Mouse (Mus musculus) mesoderm, embryonic 11.5 days (tissue): Measurements from ENCODE around the gene Rpl41.
"Not testable (repeated sequence)": the region's sequence is repeated elsewhere in the genome, so short reads cannot be mapped to it uniquely, and the experiment has no call there.

Experiments used
- DNase-seq: peaks from one replicate; pipeline ENCODE4 v3.0.0-alpha.2; 2012; ENCODE audit warnings: low read depth, low spot score

The Rpl41 gene

DNA sequence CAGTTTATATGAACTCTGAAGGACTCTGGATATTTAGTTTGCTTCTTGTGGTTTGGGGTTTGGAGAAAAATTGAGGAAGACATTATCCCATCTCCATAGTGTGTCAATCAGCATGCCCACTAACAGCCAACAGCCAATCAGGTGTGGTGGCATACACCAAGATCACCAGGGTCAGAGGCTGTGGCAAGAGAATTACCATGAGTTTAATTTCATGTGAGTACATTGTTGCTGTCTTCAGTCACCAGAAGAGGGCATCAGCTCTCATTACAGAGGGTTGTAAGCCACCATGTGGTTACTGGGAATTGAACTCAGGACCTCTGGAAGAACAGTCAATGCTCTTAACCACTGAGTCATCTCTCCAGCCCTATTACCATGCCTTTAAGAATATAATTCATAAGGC is 7.2 kb upstream of the Rpl41 start:
- DNase-seq: no peak

DNA sequence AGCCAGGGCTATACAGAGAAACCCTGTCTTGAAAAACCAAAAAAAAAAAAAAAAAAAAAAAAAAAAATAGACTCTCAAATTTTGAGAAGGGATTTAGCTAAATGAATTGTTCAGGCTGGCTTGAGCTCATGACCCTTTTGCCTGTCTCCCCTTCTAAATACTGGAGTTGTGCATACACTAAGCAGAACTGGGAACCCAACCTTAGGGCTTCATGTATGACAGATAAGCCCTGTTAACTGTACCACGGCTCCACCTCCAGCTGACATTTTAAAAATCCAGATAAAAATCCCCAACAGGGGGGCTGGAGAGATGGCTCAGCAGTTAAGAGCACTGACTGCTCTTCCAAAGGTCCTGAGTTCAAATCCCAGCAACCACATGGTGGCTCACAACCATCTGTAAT is 6.5 kb upstream of the Rpl41 start:
- not testable (repeated sequence) for DNase-seq

DNA sequence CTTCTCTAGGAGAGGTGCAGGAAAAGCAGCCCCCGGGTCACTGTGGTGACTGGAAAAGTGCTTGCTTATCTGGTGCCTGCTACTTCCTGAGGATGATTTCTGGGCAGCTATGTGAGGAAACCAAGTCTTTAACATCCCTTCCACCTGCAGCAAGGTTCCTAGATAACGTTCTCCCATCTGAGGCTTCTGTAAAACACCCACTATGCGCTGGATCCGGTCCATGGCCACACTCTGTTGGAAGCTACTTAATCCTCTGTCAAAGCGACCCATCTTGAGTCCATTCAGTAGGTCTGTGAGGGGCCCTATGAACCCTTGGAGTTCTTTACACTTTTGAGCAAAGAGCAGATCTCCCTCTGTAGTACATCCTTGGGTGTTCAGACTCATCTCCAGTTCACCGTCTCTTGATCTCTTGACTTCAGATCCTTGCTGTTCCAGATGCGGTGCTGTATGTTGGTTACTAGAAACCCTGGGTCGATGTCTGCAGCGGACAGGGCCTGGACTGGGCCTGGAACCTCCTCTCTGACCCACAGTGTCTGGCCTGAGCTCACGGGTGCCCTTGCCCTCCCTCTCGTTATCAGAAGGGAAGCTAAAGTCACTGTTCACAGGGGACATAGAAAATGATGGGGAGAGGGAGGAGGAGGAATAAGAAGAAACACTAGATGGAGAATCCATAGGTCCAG is 1.2 kb upstream of the Rpl41 start:
- DNase-seq: not testable (repeated sequence)

DNA sequence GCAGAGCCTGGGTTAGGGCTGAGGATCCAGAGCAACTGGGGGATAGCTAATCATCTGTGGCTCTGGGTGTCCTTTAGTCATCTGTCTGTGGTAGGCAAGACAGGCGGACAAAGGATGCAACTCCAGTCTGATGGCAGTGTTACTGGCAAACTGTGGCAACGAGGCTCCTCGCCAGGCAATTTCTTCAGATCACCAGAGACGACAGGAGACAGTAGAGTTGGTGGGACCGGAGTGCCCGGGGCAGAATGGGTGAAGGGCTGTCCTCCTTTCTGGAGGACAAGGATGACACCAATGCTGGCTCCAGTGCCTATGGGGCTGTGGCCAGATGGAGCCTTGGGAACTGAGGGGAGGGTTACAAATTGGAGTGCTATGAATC is 565 bp upstream of the Rpl41 start:
- DNase-seq: not testable (repeated sequence)

DNA sequence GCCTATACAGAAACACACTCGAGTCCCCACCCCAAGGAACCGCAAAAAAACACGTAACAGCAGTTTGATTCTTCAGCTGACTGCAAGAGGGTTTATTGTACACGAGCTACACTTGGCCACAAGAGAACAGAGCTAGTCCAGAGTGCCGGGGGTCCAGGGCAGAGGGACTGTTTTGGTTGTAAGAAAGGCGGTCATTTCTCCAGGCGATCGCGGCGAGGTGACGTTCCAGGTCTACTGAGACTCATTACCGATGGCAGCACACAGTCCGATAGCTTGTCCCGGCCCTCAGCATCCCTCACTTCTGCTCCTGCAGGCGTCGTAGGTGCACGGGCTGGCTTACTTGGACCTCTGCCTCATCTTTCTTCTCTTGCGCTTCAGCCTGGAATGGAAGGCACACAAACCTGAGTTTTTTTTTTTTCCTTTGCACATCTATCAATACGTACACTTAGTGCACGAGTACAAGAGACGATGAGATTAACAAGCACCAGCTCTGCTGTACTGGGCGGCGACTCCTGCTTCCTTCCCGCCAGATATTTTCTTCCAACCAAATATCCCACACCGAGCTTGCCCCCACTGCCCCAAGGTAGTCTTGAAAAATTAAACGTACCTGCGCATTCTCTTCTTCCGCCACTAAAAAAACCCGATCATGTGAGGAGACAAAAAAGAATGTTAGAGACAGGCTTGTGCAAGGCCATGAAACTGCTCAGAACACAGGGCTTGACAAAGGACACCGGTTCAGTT is 884 bp downstream of the Rpl41 start:
- not testable (repeated sequence) for DNase-seq

DNA sequence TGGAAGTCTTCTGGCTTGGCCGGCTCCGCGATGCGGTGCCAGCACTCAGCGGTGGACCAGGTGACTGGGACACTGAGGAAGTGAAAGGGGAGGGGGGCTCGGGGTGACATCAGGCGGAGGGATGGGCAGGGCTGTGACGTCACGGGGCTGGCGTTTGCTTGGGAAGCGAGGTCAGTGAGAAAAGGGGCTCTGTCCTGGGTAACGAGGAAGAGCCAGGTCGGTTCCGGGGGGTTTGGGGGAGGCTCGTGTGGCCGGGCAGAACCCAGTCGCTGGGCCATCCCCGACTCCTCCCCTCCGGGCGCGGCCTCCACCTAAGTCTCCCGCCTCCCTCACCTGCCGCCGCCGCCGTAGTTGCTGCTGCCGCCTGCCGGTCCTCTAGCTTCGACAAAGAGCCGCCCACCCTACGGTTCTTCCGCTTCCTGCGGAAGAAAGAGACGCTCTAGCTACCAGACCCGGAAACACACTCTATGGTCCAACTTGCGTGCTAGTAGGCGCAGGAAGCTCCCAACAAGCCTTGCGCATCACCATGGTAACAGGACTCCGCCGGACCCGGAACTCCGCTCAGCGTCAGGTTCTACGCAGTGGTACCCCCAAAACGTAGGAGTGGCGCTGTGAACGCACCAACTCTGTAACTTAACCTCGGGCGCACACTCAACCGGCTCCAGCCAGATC is 1.6 kb downstream of the Rpl41 start, which contains the start of gene Zc3h10:
TSS of gene Zc3h10 (minus strand) at position 414 of the 672 bp plus-strand sequence.
- peak; percentile 97 for DNase-seq

DNA sequence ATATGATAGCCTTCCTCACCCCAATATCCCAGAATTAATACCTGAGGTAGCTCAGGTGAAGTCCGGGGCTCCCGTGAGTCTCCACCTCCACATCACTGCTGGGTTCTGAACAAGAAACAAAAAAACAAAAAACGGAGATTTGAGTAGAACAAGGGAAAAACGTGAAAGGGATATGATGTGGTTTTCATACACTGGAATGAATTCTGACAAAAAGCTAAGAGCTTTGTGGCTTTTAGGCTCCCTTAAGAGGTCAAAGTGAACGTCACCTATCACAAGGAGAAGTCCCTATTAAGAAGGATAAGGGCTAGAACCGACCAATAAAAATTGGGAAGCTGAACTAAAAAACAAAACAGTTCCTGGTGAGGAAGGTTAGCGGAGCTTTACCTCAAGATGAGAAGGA is 2.3 kb downstream of the Rpl41 start:
- DNase-seq: no peak

DNA sequence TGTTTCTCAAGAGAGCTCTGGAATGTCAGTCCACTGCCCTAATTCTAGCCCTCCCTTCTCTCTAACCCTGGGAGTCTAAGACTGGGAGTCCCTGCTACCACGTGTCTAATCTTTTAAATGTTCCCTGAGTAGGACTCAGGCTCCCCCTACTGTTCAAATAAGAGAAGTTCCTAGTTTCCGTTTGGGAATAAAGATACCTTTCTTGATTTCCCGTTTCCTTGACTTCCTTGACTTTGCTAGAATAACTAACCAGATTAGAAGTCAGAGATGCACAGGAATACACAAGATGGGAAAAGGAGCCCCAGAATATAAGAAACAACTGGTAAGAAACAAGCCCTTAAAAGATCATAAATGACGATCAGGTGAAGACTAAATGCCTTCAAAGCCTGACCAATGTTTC is 2.7 kb downstream of the Rpl41 start:
- DNase-seq: peak; percentile 79

DNA sequence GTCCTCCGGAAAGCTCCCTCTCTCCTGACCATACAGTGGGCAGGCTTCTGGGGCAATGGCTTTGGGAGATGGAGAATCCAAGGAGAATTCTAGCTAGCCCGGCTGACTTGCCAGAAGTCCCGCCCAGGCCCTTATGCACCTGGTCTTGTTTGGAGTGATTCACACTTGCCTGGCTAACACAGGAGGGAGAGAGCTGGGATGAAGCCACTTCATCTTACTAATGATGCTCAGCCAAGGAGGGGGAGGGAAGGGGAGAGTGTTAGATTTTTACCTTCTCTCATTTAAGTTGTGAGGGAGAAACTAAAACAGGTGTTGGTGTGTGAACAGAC is 3.6 kb downstream of the Rpl41 start:
- no peak for DNase-seq

DNA sequence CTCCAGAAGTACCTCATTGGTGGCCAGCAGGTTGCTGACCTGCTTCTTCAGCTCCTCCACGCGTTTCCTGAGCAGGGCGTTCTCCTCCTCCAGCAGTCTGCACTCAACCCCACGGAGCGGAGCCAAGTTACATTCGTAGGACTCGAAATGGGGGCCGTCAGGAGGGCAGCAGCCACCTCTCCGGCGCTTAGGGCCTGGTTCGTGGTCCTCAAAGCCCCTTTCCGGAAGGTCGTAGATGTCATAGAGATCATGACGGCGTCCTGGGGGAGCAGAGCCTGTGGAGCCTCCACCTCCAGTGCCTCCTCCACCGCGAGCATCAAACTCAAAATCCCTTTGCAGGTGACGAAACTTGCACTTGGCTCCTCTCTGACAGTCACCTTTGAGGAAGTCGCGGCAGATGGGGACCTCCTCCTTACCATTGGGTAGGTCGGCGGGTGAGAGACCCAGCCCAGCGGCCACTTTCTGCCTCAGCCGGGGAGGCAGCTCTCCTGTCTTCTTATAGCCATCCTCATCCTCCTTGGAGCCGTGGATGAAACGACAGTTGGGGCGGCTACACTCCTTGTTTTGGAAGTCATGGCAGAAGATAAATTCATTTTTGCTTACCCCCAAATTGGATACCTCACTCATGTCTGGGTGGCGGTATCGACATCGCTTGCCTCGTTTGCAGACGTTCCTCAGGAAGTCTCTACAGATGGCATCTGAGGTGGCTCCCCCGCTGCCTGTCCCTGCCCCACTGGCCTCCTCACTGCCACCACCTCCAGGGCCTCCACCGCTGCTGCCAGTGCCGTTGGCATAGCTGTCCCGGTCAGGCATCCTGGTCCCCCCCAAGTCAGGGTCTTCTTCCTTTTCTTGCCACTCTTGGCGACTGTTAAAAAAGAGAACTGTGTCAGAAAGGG is 4.2 kb downstream of the Rpl41 start:
- no peak for DNase-seq

DNA sequence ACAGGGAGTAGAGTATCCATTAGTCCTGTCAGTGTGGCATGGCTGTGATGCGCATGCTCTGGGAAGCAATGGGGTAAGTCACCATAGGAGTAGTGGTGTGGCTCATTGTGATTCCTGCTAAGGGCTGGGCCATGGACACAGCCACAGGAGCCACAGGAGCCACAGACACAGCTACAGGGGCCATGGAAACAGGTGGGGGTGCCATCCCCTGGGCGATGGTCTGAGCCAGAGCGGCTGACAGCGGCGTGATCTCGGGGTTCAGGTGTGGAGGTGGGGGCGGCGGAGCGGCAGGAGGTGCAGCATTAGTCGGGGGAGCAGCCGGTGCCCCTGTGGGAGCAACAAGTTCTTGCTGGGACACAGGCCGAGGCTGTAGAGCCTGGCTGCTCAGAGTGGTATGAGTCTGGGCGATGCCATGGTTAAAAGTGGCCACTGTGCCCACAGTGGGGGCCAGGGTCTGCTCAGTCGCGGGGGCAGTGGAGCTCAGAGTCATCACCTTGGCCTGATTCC is 4.9 kb downstream of the Rpl41 start:
- DNase-seq: no peak

DNA sequence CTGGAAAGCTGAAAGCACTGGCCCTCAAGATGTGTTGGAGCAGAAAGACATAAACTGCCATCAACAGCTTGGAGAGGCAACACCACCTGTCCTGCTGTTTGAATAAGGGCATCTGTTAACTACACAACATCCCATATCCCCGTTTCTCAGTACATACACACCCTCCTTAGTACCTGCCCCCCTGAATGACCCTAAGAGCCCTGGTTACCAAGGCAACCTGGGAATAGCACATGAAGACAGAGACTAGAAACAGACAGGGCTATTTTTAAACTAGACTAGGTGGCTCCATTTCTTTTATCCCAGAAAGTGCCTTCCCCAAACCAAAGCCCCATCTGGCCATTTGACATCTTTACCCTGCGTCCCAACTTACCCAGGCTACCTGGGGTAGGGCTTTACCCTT is 6.0 kb downstream of the Rpl41 start:
- no peak for DNase-seq

DNA sequence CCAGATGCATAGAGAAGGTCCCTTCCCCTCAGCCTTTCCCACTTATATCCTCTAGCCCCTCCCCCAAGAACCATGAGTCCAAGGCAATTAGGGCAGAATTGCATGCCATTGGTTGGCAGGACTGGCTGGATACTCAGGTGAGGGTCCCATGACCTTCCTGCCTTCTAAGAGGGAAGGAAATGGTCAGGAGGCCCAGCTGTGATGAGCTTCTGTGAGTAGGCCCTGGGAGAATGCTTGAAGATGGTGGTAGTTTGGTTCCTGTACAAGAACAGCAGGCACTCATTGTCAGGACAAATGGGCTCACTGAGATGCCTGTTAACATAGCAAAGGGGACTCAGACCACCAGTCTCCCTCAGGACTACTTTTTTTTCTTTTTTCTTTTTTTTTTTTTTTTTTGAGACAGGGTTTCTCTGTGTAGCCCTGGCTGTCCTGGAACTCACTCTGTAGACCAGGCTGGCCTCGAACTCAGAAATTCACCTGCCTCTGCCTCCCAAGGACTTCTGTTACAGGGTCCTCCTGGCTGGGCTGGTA is 10.7 kb downstream of the Rpl41 start:
- DNase-seq: no peak

DNA sequence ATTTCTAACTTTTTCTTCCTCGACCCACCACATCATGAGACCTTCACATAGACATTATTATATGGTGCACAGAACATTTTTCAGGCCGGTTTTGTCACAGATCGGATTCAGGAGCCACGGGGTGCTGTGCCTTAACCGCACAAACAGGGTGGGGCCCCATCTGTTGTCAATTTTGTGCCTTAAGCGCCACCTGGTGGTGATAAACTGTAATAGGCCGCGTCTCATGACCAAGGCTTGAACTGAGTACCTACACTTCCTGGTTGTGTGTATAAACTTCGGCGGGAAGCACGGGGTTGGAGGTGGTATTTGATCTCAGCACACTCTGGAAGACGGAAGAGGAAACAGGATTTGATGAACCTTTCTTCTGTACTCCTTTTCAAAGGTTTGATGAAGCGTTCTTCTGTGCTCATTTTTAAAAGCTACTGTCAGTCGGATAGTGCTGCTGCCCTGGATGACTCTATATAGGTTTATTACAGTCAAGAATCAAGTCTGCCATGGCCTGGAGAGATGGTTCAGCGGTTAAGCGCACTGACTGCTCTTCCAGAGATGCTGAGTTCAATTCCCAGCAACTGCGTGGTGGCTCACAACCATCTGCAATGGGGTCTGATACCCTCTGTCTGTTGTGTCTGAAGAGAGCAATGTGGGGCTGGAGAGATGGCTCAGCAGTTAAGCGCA is 12.7 kb downstream of the Rpl41 start:
- DNase-seq: peak; percentile 91

DNA sequence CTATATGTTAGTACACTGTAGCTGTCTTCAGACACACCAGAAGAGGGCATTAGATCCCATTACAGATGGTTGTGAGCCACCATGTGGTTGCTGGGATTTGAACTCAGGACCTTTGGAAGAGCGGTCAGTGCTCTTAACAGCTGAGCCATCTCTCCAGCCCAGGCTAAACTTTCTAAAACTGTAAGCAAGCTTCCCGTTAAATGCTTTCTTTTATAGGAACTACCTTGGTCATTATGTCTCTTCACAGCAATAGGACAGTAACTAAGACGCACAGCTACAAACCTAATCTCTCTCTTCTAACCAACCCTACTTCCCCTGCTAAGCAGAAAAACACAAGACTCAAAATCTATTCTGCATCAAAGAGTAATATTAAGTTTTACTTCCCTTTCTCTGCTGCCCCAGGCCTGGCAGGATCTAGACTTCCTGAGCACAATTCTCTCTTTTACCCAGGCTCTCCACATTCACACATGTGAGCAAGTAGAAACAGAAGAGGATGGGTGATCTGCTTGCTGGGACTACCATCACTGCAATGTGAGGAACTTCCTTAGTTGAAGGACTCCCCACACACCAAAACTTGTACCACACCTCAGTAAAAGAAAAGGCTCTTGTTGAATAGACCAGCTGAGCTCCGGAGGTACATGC is 13.4 kb downstream of the Rpl41 start:
- no peak for DNase-seq

DNA sequence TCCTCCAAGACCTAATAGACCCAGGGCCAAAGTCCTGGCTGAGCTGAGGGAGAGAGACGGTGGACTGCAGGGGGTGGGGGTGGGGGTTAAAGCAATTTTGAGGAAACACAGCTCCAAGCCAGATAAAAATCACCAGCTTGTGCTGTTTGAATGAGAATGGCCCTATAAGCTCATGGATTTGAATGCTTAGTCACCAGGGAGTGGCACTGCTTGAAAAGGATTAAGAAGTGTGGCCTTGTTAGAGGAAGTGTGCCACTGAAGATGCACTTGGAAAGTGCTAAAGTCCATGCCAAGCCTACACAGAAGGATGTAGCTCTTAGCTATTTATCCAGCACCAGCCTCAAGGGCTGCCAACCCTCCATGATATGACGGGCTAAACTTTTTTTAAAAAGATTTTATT is 13.9 kb downstream of the Rpl41 start:
- no peak for DNase-seq

DNA sequence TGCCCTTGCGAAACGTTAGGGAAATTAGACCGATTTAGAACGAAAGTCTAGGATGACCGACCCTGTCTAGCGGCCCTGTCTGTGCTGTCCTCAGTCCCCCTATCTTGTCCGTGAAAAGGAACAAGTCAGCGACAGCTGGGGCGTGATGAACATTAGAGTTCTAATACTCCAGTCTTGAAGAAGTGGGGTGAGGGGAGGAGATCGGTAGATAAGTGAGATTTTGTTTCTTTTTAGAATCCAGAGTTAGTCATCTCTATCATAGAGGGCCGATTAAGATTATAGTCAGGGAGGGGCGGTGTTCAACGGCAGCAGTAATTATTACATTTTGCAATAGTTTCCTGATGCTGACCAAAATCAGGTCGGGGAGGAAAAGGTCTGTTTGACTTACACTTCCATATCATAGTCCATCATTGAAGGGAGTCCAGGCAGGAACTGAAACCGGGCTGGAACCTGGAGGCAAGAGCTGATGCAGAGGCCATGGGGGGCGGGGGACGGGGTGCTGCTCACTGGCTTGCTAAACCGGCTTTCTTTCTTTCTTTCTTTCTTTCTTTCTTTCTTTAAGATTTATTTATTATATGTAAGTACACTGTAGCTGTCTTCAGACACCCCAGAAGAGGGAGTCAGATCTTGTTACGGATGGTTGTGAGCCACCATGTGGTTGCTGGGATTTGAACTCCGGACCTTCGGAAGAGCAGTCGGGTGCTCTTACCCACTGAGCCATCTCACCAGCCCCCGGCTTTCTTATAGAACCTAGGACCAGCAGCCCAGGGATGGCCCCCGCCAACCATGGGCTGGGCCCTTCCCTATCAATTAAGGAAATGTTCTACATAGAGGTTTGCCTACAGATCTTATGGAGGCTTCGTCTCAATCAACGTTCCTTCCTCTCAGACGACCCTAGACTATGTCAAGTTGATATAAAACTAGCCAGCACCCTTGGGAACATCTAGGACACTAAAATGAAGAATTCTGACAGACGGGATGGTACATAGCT is 22.4 kb downstream of the Rpl41 start:
- no peak for DNase-seq

DNA sequence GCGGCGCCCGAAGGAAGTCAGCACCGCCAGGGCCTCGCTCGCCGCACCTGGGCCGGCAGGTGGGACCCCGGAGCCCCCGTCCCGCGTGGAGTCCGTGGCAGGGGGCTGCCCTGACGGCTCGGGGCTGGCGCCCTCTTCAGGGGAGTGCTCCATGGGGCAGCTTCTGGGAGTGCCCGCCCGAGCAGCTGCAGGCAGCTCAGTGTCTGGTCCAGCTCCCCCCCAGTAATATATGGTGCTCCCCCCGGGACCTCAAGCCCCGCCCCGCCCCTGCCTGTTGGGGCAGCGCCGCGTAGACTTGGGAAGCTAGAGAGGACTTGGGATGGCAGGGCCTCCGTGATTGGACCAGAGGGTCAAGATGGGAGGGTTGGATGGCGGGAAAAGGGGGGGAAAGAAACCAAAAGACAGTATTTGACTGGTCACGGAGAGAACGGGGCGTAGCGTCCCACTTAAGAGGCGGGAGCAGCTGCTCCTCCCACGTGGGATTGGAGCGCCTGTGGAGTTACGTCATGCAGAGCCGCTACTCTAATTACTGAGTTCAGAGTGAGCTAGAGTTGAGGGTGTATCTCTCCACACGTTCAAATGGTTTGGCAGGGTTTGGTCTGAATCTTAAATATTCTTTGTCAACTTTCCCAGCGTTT is 23.3 kb downstream of the Rpl41 start, which contains the start of gene Esyt1:
TSS of gene Esyt1 (minus strand) at position 201 of the 638 bp plus-strand sequence.
- DNase-seq: peak; percentile 98
